Mouse (Mus musculus) mouse trophoblast stem cell (cell line): ENCODE results near the gene Myo1h.

Source experiments
- in situ Hi-C, 2 experiments: fragments of 300-500 bp; cut with MseI, MboI; formaldehyde crosslinking; loops; 2 replicates in 1 of 2; 3 replicates in 1 of 2; pipeline ENCODE4 v1.15.1; 2025

The Myo1h gene

GRCm38 (mm10) chr5:114288874-114289273 is at the start of gene Myo1h:
Myo1h (plus strand) TSS chr5:114289166.
- in situ Hi-C loops: no loop called here

GRCm38 (mm10) chr5:114239737-114240136 is 49.2 kb upstream of the Myo1h start:
- in situ Hi-C loops: loop anchor here (10.0 kb wide), 1 partner anchor 65 kb away; no protein-coding TSS in a partner anchor

GRCm38 (mm10) chr5:114246465-114246864 is 42.5 kb upstream of the Myo1h start:
- in situ Hi-C loops: loop anchor here (10.0 kb wide), 1 partner anchor 58 kb away; no protein-coding TSS in a partner anchor

- in situ Hi-C loops: loop anchor here (10.0 kb wide), 1 partner anchor 57 kb away; no protein-coding TSS in a partner anchor
Measured at GRCm38 (mm10) chr5:114248174-114248589, 40.8 kb upstream of the Myo1h start.

- in situ Hi-C loops: no loop called here
Measured at GRCm38 (mm10) chr5:114259495-114259894, 29.5 kb upstream of the Myo1h start.

GRCm38 (mm10) chr5:114261494-114261893 is 27.5 kb upstream of the Myo1h start:
- in situ Hi-C loops: no loop called here

- in situ Hi-C loops: no loop called here
Measured at GRCm38 (mm10) chr5:114264030-114264459, 24.9 kb upstream of the Myo1h start.

GRCm38 (mm10) chr5:114264791-114265190 is 24.2 kb upstream of the Myo1h start:
- in situ Hi-C loops: no loop called here

GRCm38 (mm10) chr5:114268646-114269045 is 20.3 kb upstream of the Myo1h start:
- in situ Hi-C loops: no loop called here

- in situ Hi-C loops: no loop called here
Measured at GRCm38 (mm10) chr5:114269499-114269898, 19.5 kb upstream of the Myo1h start.

GRCm38 (mm10) chr5:114269984-114270383 is 19.0 kb upstream of the Myo1h start:
- in situ Hi-C loops: no loop called here

- in situ Hi-C loops: no loop called here
Measured at GRCm38 (mm10) chr5:114273693-114274402, 15.1 kb upstream of the Myo1h start, which contains the start of gene Foxn4. Foxn4 (minus strand) TSS chr5:114273807.

- in situ Hi-C loops: no loop called here
Measured at GRCm38 (mm10) chr5:114275339-114275738, 13.6 kb upstream of the Myo1h start.

- in situ Hi-C loops: no loop called here
Measured at GRCm38 (mm10) chr5:114275991-114276390, 13.0 kb upstream of the Myo1h start.

GRCm38 (mm10) chr5:114279382-114280143 is 9.4 kb upstream of the Myo1h start:
- in situ Hi-C loops: no loop called here

GRCm38 (mm10) chr5:114282346-114282745 is 6.6 kb upstream of the Myo1h start:
- in situ Hi-C loops: no loop called here

- in situ Hi-C loops: no loop called here
Measured at GRCm38 (mm10) chr5:114284604-114285397, 4.2 kb upstream of the Myo1h start.

GRCm38 (mm10) chr5:114285398-114285700 is 3.6 kb upstream of the Myo1h start:
- in situ Hi-C loops: no loop called here

- in situ Hi-C loops: no loop called here
Measured at GRCm38 (mm10) chr5:114286102-114286501, 2.9 kb upstream of the Myo1h start.

- in situ Hi-C loops: no loop called here
Measured at GRCm38 (mm10) chr5:114286872-114287571, 1.9 kb upstream of the Myo1h start.

- in situ Hi-C loops: no loop called here
Measured at GRCm38 (mm10) chr5:114288396-114288795, 570 bp upstream of the Myo1h start.
